Mouse (Mus musculus): ENCODE measurements at regions not wholly inside any gene's neighbourhood (a gene's known extent, or its start where the extent isn't known, plus 50 kb on each side); places are given as distances from the start of the nearest gene placed in this dataset.

- TF ChIP-seq CTCF (IDR thresholded peaks at IDR 0.05; ENCODE audit: low read depth, low read length) (no peak), GATA1 (IDR thresholded peaks at IDR 0.05; ENCODE audit: borderline replicate concordance, low read length) (no peak), POLR2AphosphoS5 (IDR thresholded peaks at IDR 0.05; ENCODE audit: insufficient replicate concordance, low read depth, low read length) (no peak)
Observed at GRCm38 (mm10) chr4:137180083-137180482, 97.2 kb upstream of the Wnt4 start.

Data from G1E (cell line).